12 mouse cellular contexts compared by ENCODE assay signal in the genomic region with DNA sequence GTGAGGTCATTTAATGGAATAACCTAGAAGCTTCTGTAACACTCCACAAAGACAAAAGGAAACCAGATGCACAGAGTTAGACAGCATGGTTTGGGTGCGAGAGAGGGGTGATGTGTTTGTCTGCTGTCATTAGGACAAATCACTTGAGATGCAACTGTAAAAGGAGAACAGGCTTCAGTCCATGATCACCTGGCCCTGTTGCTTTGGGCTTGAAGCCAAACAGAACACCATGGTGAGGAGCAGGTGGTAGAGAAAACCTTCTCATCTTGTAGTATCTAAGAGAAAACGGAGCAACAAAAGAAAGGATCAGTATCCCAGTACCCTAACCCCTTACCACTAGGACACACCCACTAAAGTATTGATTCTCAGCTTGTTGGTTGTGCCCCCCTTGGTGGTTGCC.
"Had no signal": no experiment of that assay in that cellular context is flagged by ENCODE, and none has a peak within 500 bp of the region (broad histone marks: within the 10 kb centered on the region; RNA-seq: fewer than 3 reads in every experiment).

No protein-coding gene starts in this region.

- DNase-seq: kidney, postnatal 36 days; layer of hippocampus, postnatal 36 days; liver, embryonic 13.5 days; lung, adult 2 months; lung, postnatal 14 days; lung, postnatal 4 days; right cerebral cortex, adult 18-20 months; right cerebral cortex, postnatal 14 days; right cerebral cortex, postnatal 4 days; thymus, adult 2 months; thymus, postnatal 14 days; thymus, postnatal 4 days had no signal
